Comparison of ENCODE assay signal across 22 mouse cellular contexts in genomic region chr7:18484077-18484476, GRCm38 (mm10). TPM values are rescaled to one million over a fixed set of nuclear protein-coding genes. Genes with fewer than 3 reads are reported as not detected.
"Had no signal": no experiment of that assay in that cellular context is flagged by ENCODE, and none has a peak within 500 bp of the region (broad histone marks: within the 10 kb centered on the region; RNA-seq: fewer than 3 reads in every experiment).

TSS of gene Psg26 (minus strand) at chr7:18484177.

- DNase-seq: cerebellum, adult 8-10 months; cerebellum, adult 9-10 months; cerebellum, adult 9-11 months; cerebellum, postnatal 10 days; cerebellum, postnatal 14 days; cerebellum, postnatal 25 days; cerebellum, postnatal 36 days; embryo, embryonic 11 days; forebrain, postnatal 0 days; gastrocnemius, adult 2 months; gastrocnemius, postnatal 10 days; gastrocnemius, postnatal 14 days; gastrocnemius, postnatal 25 days; gastrocnemius, postnatal 36 days; heart, adult 18-20 months; heart, adult 2 months had no signal

RNA-seq across cellular contexts. Expression of gene Psg26, which starts in this region (rescaled TPM):
- total RNA-seq: common myeloid progenitor, adult 5-6 weeks; forebrain, postnatal 0 days; gastrocnemius, adult 18-20 months; gastrocnemius, adult 2 months; gastrocnemius, adult 8-10 months; gastrocnemius, postnatal 10 days; gastrocnemius, postnatal 14 days; gastrocnemius, postnatal 25 days; gastrocnemius, postnatal 36 days; gastrocnemius, postnatal 4 days; granulocyte monocyte progenitor cell, adult 5-6 weeks; heart, adult 18-20 months; heart, adult 2 months; heart, adult 8-10 months had no signal
